Mouse (Mus musculus): Measurements from ENCODE around the gene Gm13289.
"Not testable (repeated sequence)": the region's sequence is repeated elsewhere in the genome, so short reads cannot be mapped to it uniquely, and the experiment has no call there.

The Gm13289 gene

DNA sequence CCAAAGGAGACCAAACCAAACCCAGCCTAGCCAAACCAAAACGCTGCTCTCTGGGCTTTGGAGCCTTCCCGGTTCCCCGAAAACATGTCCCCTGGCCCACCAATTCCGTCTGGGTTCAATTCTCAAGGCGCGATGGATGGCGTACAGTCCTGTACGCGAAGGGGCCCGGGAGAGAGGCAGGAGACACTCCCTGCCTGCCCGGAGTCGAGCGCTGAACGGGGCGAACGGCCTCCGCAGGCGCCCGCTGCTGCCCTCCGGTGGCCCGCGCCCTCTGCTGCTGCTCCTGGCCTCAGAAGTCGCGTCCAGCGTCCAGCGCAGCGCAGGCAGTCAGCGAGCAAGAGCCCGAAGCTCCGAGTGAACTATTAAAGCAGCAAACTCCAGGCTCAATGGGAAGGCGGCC lies 5.6 kb downstream of the Gm13289 start:
- not testable (repeated sequence) for DNase-seq (ENCODE audit: low read depth, low spot score)

DNA sequence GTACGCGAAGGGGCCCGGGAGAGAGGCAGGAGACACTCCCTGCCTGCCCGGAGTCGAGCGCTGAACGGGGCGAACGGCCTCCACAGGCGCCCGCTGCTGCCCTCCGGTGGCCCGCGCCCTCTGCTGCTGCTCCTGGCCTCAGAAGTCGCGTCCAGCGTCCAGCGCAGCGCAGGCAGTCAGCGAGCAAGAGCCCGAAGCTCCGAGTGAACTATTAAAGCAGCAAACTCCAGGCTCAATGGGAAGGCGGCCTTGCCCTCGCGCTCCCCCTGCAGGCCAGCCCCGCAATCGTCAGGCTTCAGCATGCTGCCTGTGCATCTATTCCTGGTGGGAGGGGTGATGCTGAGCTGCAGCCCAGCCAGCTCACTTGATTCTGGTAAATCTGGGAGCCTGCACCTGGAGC lies 8.7 kb downstream of the Gm13289 start, which contains the start of gene Gm13276:
Gene Gm13276, plus strand, starts transcription at position 301 of the 400 bp plus-strand sequence.
- DNase-seq (ENCODE audit: low read depth, low spot score) = not testable (repeated sequence)

DNA sequence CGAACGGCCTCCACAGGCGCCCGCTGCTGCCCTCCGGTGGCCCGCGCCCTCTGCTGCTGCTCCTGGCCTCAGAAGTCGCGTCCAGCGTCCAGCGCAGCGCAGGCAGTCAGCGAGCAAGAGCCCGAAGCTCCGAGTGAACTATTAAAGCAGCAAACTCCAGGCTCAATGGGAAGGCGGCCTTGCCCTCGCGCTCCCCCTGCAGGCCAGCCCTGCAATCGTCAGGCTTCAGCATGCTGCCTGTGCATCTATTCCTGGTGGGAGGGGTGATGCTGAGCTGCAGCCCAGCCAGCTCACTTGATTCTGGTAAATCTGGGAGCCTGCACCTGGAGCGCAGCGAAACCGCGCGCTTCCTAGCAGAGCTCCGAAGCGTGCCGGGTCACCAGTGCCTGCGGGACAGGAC lies 11.7 kb downstream of the Gm13289 start, which contains the start of gene Gm13277:
Gene Gm13277, plus strand, starts transcription at position 231 of the 400 bp plus-strand sequence.
- DNase-seq (ENCODE audit: low read depth, low spot score) = not testable (repeated sequence)

DNA sequence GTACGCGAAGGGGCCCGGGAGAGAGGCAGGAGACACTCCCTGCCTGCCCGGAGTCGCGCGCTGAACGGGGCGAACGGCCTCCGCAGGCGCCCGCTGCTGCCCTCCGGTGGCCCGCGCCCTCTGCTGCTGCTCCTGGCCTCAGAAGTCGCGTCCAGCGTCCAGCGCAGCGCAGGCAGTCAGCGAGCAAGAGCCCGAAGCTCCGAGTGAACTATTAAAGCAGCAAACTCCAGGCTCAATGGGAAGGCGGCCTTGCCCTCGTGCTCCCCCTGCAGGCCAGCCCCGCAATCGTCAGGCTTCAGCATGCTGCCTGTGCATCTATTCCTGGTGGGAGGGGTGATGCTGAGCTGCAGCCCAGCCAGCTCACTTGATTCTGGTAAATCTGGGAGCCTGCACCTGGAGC lies 14.5 kb downstream of the Gm13289 start, which contains the start of gene Gm13278:
Gene Gm13278, plus strand, starts transcription at position 301 of the 400 bp plus-strand sequence.
- not testable (repeated sequence) for DNase-seq (ENCODE audit: low read depth, low spot score)

DNA sequence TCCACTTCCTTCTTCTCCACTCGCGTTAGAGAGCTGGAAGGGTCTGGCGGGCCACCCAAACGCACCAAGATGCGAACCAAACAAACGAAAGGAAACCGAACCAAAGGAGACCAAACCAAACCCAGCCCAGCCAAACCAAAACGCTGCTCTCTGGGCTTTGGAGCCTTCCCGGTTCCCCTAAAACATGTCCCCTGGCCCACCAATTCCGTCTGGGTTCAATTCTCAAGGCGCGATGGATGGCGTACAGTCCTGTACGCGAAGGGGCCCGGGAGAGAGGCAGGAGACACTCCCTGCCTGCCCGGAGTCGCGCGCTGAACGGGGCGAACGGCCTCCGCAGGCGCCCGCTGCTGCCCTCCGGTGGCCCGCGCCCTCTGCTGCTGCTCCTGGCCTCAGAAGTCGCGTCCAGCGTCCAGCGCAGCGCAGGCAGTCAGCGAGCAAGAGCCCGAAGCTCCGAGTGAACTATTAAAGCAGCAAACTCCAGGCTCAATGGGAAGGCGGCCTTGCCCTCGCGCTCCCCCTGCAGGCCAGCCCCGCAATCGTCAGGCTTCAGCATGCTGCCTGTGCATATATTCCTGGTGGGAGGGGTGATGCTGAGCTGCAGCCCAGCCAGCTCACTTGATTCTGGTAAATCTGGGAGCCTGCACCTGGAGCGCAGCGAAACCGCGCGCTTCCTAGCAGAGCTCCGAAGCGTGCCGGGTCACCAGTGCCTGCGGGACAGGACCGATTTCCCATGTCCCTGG lies 17.4 kb downstream of the Gm13289 start, which contains the start of gene Gm13275:
Gene Gm13275, plus strand, starts transcription at position 552 of the 740 bp plus-strand sequence.
- not testable (repeated sequence) for DNase-seq (ENCODE audit: low read depth, low spot score)

DNA sequence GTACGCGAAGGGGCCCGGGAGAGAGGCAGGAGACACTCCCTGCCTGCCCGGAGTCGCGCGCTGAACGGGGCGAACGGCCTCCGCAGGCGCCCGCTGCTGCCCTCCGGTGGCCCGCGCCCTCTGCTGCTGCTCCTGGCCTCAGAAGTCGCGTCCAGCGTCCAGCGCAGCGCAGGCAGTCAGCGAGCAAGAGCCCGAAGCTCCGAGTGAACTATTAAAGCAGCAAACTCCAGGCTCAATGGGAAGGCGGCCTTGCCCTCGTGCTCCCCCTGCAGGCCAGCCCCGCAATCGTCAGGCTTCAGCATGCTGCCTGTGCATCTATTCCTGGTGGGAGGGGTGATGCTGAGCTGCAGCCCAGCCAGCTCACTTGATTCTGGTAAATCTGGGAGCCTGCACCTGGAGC lies 20.4 kb downstream of the Gm13289 start, which contains the start of gene Gm13279:
Gene Gm13279, plus strand, starts transcription at position 301 of the 400 bp plus-strand sequence.
- not testable (repeated sequence) for DNase-seq (ENCODE audit: low read depth, low spot score)

DNA sequence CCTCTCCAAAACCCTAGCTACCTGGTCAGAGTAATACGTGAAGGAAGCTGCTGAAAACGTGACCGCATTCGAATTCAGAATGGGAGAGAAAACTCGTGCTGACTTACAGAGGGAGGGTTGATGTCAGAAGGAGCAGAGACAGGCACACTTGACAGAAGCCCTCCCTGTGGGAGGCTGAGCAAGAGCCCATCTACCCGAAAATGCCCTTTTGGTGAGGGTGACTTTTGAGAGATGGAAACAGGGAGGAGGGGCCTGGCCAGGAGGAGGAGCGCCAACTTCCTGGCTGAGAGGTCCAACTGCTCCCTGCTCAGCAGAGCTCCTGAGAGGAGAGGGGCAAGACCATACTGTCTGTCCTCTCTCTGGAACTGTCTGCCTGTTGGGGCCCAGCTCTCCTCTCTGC lies 22.6 kb downstream of the Gm13289 start, which contains the start of gene Gm13285:
Gene Gm13285, plus strand, starts transcription at position 301 of the 400 bp plus-strand sequence.
- not testable (repeated sequence) for DNase-seq (ENCODE audit: low read depth, low spot score)

DNA sequence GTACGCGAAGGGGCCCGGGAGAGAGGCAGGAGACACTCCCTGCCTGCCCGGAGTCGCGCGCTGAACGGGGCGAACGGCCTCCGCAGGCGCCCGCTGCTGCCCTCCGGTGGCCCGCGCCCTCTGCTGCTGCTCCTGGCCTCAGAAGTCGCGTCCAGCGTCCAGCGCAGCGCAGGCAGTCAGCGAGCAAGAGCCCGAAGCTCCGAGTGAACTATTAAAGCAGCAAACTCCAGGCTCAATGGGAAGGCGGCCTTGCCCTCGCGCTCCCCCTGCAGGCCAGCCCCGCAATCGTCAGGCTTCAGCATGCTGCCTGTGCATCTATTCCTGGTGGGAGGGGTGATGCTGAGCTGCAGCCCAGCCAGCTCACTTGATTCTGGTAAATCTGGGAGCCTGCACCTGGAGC lies 26.2 kb downstream of the Gm13289 start, which contains the start of gene Gm13287:
Gene Gm13287, plus strand, starts transcription at position 301 of the 400 bp plus-strand sequence.
- not testable (repeated sequence) for DNase-seq (ENCODE audit: low read depth, low spot score)

DNA sequence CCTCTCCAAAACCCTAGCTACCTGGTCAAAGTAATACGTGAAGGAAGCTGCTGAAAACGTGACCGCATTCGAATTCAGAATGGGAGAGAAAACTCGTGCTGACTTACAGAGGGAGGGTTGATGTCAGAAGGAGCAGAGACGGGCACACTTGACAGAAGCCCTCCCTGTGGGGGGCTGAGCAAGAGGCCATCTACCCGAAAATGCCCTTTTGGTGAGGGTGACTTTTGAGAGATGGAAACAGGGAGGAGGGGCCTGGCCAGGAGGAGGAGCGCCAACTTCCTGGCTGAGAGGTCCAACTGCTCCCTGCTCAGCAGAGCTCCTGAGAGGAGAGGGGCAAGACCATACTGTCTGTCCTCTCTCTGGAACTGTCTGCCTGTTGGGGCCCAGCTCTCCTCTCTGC lies 28.5 kb downstream of the Gm13289 start, which contains the start of gene Gm13288:
Gene Gm13288, plus strand, starts transcription at position 301 of the 400 bp plus-strand sequence.
- not testable (repeated sequence) for DNase-seq (ENCODE audit: low read depth, low spot score)

DNA sequence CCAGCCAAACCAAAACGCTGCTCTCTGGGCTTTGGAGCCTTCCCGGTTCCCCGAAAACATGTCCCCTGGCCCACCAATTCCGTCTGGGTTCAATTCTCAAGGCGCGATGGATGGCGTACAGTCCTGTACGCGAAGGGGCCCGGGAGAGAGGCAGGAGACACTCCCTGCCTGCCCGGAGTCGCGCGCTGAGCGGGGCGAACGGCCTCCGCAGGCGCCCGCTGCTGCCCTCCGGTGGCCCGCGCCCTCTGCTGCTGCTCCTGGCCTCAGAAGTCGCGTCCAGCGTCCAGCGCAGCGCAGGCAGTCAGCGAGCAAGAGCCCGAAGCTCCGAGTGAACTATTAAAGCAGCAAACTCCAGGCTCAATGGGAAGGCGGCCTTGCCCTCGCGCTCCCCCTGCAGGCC lies 29.0 kb downstream of the Gm13289 start:
- not testable (repeated sequence) for DNase-seq (ENCODE audit: low read depth, low spot score)

DNA sequence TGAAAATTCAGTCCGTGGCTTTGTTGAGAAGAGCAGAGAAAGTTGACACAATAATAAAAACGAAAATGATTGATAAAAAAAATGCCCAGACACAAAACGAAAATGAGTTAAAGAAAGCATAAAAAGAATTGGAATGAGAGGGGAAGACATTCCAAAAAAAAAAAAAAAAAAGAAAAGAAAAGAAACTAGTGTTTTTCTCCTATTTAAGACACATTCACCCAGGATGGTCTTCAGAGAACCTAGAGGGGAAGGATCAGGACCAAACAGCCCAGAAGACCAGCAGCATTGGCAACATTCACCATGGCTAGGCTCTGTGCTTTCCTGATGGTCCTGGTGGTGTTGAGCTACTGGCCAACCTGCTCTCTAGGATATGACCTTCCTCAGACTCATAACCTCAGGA lies 39.2 kb downstream of the Gm13289 start, which contains the start of gene Ifna7:
Gene Ifna7, plus strand, starts transcription at position 301 of the 400 bp plus-strand sequence.
- DNase-seq (ENCODE audit: low read depth, low spot score) = no peak

DNA sequence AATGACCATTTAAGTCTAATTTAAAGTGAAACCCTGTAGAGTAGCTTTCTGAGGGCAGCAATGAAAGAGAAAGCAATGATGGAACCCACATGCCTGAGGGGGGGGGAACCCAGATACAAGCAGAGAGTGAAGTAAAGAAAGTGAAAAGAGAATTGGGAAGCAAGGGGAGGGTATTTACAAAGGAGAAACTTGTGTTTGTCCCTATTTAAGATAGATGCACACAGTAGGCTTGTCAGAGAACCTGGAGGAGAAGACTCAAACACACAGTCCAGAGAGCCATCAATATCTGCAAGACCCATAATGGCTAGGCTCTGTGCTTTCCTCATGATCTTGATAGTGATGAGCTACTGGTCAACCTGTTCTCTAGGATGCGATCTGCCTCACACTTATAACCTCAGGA lies 42.9 kb downstream of the Gm13289 start, which contains the start of gene Ifna11:
Gene Ifna11, plus strand, starts transcription at position 301 of the 400 bp plus-strand sequence.
- no peak for DNase-seq (ENCODE audit: low read depth, low spot score)

DNA sequence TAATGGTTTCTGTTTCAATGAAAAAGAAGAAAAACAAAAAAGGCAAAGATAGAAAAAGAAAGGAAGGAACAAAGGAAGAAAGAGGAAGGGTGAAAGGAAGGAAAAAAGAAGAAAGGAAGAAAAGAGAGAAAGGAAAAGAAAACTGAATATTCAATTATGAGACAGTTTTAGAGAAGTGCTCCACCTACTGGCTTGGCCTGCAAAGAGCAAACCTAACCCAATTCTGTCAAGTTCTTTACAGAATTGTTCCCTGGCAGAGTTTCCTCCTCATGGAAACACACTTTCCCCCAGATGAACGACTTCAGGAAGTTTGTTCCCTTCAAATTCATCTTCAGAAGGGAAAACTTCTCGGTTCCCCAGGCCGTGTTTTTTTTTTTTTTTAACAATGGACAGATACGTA lies 46.3 kb downstream of the Gm13289 start:
- no peak for DNase-seq (ENCODE audit: low read depth, low spot score)
